Mouse (Mus musculus): ENCODE data around the gene Surf6.

- TF ChIP-seq POLR2A (IDR thresholded peaks at IDR 0.05; ENCODE audit: low read depth, low read length): no peak
- no peak for TF ChIP-seq CTCF (IDR thresholded peaks at IDR 0.05; ENCODE audit: extremely low read depth, insufficient read depth, insufficient read length, insufficient replicate concordance)
These were observed 6.7 kb upstream of the Surf6 start for GRCm38 (mm10) chr2:26909387-26909784.
